Mouse (Mus musculus): Measurements from ENCODE around the gene Slc39a13.

DNA sequence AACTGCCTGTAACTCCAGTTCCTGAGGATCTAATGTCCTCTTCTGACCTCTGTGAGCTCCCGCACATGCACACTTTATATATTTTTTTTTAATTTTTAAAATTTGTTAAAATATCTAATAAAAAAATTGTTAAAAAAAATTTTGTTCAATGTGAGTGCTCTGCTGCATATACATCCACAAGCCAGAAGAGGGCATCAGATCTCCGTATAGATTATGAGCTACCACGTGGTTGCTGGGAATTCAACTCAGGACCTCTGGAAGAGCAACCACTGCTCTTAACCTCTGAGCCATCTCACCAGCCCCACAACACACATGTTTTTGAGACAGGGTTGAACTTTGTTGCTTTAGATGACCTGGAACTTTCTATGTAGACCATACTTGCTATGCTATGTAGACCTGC is 37.2 kb downstream of the Slc39a13 start:
- TF ChIP-seq CTCF (IDR thresholded peaks at IDR 0.05; ENCODE audit: low read depth, low read length) (no peak), POLR2A (IDR thresholded peaks at IDR 0.05; ENCODE audit: borderline replicate concordance, low read depth, low read length) (no peak)

All from bone marrow macrophage, adult 2 months (primary cell).